Mouse (Mus musculus) embryonic facial prominence, embryonic 13.5 days (tissue): ENCODE measurements around the gene Orai2. TPM values are rescaled to one million over a fixed set of nuclear protein-coding genes. Genes with fewer than 3 reads are reported as not detected.

Source experiments
- ATAC-seq: fragments of 200-750 bp; cut with Nextera tagmentation; 2 replicates; pipeline ENCODE4 v1.8.0; 2017; ENCODE audit warnings: low read depth; ENCODE audit not compliant: insufficient number of reproducible peaks, insufficient read depth, low FRiP score, low TSS enrichment
- H3K27ac ChIP-seq: fragments of 300-500 bp; sonication (generic); 2 replicates; pipeline ENCODE4 v1.5.1; 2015; ENCODE audit warnings: moderate library complexity, mild to moderate bottlenecking, inconsistent platforms
- H3K27me3 ChIP-seq: fragments of 300-500 bp; sonication (generic); 2 replicates; pipeline ENCODE4 v1.6.1; 2015; ENCODE audit warnings: mild to moderate bottlenecking, inconsistent platforms
- H3K36me3 ChIP-seq: fragments of 300-500 bp; sonication (generic); 2 replicates; pipeline ENCODE4 v1.6.1; 2015; ENCODE audit warnings: mild to moderate bottlenecking, inconsistent platforms
- H3K4me1 ChIP-seq: fragments of 300-500 bp; sonication (generic); 2 replicates; pipeline ENCODE4 v1.6.1; 2015; ENCODE audit warnings: inconsistent platforms
- H3K4me2 ChIP-seq: fragments of 300-500 bp; sonication (generic); 2 replicates; pipeline ENCODE4 v1.6.1; 2015; ENCODE audit warnings: moderate library complexity, mild to moderate bottlenecking, inconsistent platforms
- H3K4me3 ChIP-seq: fragments of 300-500 bp; sonication (generic); 2 replicates; pipeline ENCODE4 v1.5.1; 2015; ENCODE audit warnings: mild to moderate bottlenecking, inconsistent platforms
- H3K9ac ChIP-seq: fragments of 300-500 bp; sonication (generic); 2 replicates; pipeline ENCODE4 v1.6.1; 2015; ENCODE audit warnings: mild to moderate bottlenecking, inconsistent platforms
- H3K9me3 ChIP-seq: fragments of 300-500 bp; sonication (generic); 2 replicates; pipeline ENCODE4 v1.6.1; 2016; ENCODE audit warnings: inconsistent platforms
- WGBS: fragments of 180-500 bp; shearing (Covaris S2); methylation state at CpG from one replicate; pipeline ENCODE4 v1.1.7; 2015; ENCODE audit warnings: mixed read lengths; 5-methylcytosine and 5-hydroxymethylcytosine counted together
- polyA plus RNA-seq: library from polyadenylated mRNA; unstranded; fragments of >200 nt; fragmentation: Nextera tagmentation; extraction: Ambion mirVana; gene quantifications from 2 replicates; pipeline ENCODE4 v1.2.1, GENCODE M21; 2015

Gene Orai2
- polyA plus RNA-seq, 1 experiment from 2014 or later: 13.3 TPM

DNA sequence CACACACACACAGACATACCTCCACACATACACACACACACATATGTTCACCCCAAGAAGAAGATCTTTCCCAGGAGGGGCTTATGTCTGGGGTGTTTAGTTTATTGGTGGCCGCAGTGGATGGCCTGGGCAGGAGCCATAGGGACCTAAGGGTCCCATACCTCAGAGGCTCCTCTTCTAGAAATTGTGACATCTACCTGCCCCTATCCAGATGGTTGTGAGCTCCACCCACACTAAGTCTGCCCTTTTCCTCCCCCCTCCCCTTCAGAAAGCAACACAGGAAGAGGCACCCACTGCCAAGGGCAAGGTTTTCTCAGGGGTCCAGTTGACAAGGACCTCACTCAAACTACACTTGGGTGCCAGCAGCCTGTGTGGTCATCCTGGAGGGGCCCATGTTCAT lies 23.6 kb downstream of the Orai2 start:
- H3K4me3 ChIP-seq: no peak overlapping the region
- no peaks in the 10 kb centered on the region for H3K27me3 ChIP-seq
- peaks cover 9% of the 10 kb centered on the region for H3K36me3 ChIP-seq
- H3K9ac ChIP-seq: no peak overlapping the region
- no peaks in the 10 kb centered on the region for H3K4me1 ChIP-seq
- no peak overlapping the region for H3K27ac ChIP-seq
- H3K9me3 ChIP-seq: no peaks in the 10 kb centered on the region; the same call in 1 of the 2 replicates
- no peak overlapping the region for H3K4me2 ChIP-seq
- WGBS: 96% methylated on average over 1 of the region's 1 CpGs
- no peak for ATAC-seq

DNA sequence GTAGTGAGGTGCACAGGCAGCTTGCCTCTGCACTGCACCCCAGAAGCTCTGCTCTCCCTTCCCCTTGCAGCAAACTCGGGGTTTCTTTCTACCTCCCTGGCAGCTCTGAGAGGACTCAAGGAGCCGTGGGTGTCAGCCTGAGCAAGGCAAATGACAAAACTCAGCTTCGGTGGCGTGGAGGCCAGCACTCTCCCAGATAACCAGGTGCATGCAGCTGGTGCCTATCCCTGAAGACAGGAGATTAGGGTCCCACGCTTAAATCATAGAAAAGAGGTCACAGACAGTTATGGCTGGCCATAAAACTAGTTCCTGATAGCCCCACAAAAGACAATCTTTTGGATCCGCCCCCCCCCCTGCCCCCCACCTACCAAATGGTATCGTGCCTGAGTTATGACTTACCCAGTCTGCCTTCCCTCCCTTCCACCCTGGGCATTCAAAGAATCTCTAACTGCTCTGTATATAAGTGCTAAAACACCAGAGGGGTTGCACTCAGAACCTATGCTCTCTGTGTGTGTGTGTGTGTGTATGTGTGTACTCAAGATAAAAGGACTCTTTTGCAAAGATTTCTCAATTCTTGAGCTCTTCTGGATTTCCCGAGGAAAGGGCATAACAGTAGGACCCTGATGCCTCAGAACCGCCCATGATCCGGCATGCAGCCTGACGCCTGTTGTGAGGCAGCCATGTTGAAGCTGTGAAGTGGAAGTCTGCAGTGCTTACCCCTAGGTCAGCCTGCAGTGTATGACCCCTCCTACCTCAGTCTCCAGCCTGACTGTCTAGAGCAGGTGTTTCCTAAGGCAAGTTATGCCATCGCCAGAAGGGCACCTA lies 25.7 kb downstream of the Orai2 start:
- WGBS: 76% methylated on average over 12 of the region's 12 CpGs
- Histone ChIP-seq H3K9ac (no peak overlapping the region), H3K4me1 (no peaks in the 10 kb centered on the region), H3K27ac (no peak overlapping the region), H3K9me3 (no peaks in the 10 kb centered on the region; the same call in 1 of the 2 replicates), H3K36me3 (peaks cover 29% of the 10 kb centered on the region), H3K4me3 (no peak overlapping the region), H3K27me3 (no peaks in the 10 kb centered on the region), H3K4me2 (no peak overlapping the region)
- no peak for ATAC-seq

DNA sequence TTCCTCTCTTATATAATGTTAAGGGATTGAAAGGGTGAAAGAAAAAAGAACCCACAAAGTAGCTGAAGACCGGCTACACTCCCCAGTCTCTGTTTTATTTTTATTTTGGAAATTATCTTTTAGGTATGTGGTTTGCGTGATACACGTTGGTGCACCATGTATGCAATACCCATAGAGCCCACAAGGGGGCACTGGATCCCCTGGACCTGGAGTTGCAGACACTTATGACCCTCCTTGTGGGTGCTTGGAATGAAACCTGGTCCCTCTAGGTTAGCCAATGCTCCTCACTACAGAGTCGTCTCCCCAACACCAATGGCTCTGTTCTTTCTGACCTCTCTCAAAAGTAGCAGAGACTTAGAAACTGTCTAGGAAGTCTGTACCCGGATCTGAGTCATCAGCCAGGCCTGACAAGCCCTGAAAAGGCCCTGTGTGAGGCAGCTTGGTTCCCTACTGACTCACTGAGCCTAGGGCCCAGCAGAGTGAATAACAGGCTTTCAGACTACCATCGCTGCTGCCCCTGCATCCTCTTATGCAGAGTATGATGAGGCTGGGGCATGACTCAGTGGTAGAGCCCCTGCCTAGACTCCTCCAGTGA lies 27.3 kb downstream of the Orai2 start:
- ATAC-seq: no peak
- WGBS: 86% methylated on average over 6 of the region's 6 CpGs
- no peak overlapping the region for H3K4me2 ChIP-seq
- no peaks in the 10 kb centered on the region for H3K4me1 ChIP-seq
- no peak overlapping the region for H3K9ac ChIP-seq
- peaks cover 44% of the 10 kb centered on the region for H3K36me3 ChIP-seq
- H3K27me3 ChIP-seq: no peaks in the 10 kb centered on the region
- H3K9me3 ChIP-seq: no peaks in the 10 kb centered on the region; the same call in 1 of the 2 replicates
- H3K27ac ChIP-seq: no peak overlapping the region
- H3K4me3 ChIP-seq: no peak overlapping the region

DNA sequence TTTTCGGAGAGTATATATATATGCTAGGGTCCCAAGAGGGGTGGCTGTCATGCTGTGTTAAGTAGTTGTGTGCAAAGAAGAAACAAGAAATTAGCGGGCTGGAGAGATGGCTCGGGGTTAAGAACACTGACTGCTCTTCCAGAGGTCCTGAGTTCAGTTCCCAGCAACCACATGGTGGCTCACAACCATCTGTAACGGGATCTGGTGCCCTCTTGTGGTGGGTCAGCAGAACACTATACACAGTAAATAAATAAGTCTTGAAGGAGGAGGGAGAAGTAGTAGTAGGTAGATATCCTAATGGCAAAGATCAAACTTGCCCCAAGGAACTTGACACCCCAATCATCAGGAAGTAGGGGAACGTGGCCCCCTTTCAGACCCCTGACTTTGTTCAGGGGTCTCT lies 27.8 kb downstream of the Orai2 start:
- Histone ChIP-seq H3K27ac (no peak overlapping the region), H3K4me1 (no peaks in the 10 kb centered on the region; the same call in 1 of the 2 replicates), H3K27me3 (no peaks in the 10 kb centered on the region), H3K4me3 (no peak overlapping the region), H3K9ac (no peak overlapping the region), H3K4me2 (no peak overlapping the region), H3K36me3 (peaks cover 49% of the 10 kb centered on the region), H3K9me3 (no peaks in the 10 kb centered on the region; the same call in 1 of the 2 replicates)
- no peak for ATAC-seq
- WGBS: 81% methylated on average over 5 of the region's 5 CpGs

DNA sequence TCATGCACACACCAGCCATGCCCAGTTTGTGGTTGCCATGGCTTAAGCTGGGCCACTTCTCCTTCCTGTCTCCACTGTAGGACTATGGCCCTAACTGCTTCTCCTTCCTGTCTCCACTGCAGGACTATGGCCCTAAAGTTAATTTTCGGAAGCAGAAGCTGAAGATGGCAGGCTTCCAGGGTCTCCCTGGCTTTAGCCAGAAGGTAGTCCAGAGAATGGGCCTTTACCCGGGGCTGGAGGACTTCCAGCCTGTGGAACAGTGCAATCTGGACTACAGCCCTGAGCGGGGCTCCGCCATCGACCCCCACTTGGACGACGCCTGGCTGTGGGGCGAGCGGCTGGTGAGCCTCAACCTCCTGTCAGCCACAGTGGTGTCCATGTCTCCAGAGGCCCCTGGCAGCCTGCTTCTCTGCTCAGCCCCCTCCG lies 30.4 kb downstream of the Orai2 start:
- H3K9me3 ChIP-seq: no peaks in the 10 kb centered on the region; the same call in 1 of the 2 replicates
- peaks cover 14% of the 10 kb centered on the region for H3K4me1 ChIP-seq
- H3K4me2 ChIP-seq: no peak overlapping the region
- no peaks in the 10 kb centered on the region for H3K27me3 ChIP-seq
- no peak overlapping the region for H3K9ac ChIP-seq
- peaks cover 49% of the 10 kb centered on the region for H3K36me3 ChIP-seq
- 94% methylated on average over 10 of the region's 10 CpGs for WGBS
- ATAC-seq: no peak
- H3K4me3 ChIP-seq: no peak overlapping the region
- H3K27ac ChIP-seq: no peak overlapping the region

DNA sequence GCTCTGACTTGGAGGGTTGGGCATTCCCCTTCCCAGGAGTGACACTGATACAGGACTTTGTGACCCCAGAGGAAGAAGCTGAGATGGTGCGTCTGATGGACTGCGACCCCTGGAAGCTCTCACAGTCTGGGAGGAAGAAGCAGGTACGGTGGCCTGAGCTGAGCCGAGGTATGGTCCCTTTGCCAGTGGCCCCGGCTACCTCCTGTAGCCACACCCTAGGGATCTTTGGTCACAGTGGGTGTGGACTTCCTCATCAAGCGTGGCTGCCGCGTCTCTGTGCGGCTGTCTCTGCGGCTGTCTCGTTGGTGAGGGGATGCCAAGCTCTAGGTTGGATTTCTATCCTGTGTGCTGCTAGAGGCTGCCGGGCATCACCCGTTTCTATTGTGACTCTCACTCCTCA lies 31.1 kb downstream of the Orai2 start:
- Histone ChIP-seq H3K27me3 (no peaks in the 10 kb centered on the region), H3K4me1 (peaks cover 21% of the 10 kb centered on the region), H3K36me3 (peaks cover 49% of the 10 kb centered on the region), H3K4me2 (no peak overlapping the region), H3K27ac (no peak overlapping the region), H3K4me3 (no peak overlapping the region), H3K9ac (no peak overlapping the region), H3K9me3 (no peaks in the 10 kb centered on the region; the same call in 1 of the 2 replicates)
- no peak for ATAC-seq
- 96% methylated on average over 13 of the region's 13 CpGs for WGBS

DNA sequence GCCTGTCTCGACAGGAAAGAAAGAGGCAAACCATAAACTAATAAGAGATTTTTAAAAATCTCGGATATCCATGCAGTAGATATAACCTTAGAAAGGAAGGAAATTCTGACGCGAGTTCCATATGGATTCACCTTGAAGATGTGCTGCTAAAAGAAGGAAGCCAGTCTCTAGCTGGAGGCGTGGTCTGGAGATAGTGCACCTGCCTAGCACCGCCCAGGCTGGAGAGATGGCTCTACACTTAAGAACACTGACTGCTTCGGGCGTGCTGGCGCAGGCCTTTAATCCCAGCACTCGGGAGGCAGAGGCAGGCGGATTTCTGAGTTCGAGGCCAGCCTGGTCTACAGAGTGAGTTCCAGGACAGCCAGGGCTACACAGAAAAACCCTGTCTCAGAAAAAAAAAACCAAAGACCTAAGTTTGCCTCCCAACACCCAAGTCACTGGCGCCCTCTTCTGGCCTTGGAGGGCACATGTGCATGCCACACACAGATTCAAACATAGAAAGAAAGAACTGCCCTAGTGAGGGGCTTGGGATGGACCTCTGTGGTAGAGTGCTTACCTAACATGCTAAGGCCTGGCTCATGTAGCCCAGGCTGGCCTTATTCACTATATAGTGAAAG lies 32.7 kb downstream of the Orai2 start:
- H3K36me3 ChIP-seq: peaks cover 60% of the 10 kb centered on the region
- H3K4me2 ChIP-seq: no peak overlapping the region
- 79% methylated on average over 13 of the region's 13 CpGs for WGBS
- ATAC-seq: no peak
- H3K4me1 ChIP-seq: peaks cover 22% of the 10 kb centered on the region
- no peak overlapping the region for H3K9ac ChIP-seq
- no peak overlapping the region for H3K27ac ChIP-seq
- H3K4me3 ChIP-seq: no peak overlapping the region
- no peaks in the 10 kb centered on the region for H3K9me3 ChIP-seq
- H3K27me3 ChIP-seq: no peaks in the 10 kb centered on the region

DNA sequence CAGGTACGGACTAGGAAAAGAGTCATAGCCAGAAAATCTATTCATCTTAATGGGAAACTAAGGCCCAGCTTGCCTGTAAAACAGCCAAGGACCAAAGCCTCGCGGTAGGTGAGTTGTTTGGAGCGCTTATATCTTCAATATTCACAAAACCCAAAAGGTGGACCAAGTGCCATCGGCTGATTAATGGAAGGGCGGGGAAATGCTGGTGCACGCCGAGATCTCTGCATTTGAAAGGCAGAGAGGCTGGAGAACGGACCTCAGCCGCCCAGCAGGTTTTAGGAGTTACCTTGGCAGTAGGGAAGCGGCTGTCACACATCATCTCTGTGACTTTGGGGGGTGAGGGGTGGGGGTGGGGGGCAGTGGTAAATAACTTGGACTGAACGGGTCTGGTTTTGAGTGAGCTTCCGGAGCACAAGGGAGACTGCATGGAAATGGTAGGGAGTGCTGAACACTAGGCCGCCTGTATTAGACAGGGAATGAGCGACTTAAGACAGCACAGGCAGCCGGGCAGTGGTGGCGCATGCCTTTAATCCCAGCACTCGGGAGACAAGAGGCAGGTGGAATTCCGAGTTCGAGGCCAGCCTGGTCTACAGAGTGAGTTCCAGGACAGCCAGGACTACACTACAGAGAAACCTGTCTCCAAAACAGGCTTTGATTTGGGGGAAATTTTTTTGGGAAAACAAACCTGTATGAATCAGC lies 34.1 kb downstream of the Orai2 start:
- Histone ChIP-seq H3K4me3 (peak overlapping the region; percentile 79), H3K4me1 (peaks cover 22% of the 10 kb centered on the region), H3K27me3 (no peaks in the 10 kb centered on the region), H3K27ac (peak overlapping the region; percentile 39), H3K36me3 (peaks cover 60% of the 10 kb centered on the region), H3K9me3 (no peaks in the 10 kb centered on the region), H3K4me2 (peak overlapping the region; percentile 68), H3K9ac (peak overlapping the region; percentile 88)
- ATAC-seq: no peak
- WGBS: 5% methylated on average over 20 of the region's 20 CpGs

DNA sequence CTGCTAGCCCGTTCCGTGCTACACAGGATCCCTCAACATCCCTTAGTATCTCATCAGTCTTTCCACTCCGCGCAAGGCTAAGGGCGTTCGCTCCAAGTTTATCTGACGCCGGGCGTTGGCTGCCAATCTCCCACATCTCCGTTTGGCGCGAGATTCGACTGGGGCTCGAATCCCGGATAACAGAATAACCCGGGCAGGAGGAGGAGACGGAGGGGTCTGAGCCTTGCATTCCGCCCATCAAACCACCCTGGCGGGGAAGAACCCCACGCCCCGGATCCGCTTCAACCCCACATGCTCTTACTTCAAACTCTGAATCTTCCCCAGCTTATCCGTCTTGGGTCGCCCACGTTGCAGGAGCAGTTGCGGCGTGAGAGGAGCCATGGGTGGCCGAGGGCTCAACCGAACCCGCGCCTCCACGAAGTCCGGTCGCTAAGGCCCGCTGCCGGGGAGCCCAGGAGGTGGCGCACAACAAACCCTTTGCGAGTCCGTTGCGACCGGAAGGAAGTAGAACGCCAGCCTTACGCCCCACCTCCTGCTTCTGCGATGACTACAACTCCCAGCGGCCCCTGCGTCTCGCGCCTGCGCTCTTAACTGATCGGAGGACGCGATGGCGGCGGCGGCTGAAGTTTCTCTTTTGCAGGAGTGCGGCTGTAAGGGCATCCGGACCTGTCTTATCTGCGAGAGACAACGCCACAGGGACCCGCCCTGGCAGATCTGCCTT lies 34.8 kb downstream of the Orai2 start, which contains the start of the genes Lrwd1 and Alkbh4:
Gene Lrwd1, minus strand, starts transcription at position 504 of the 721 bp plus-strand sequence.
Gene Alkbh4, plus strand, starts transcription at position 576 of the 721 bp plus-strand sequence.
- Histone ChIP-seq H3K27ac (peak within 1 kb of the TSS; percentile 39), H3K4me3 (peak within 1 kb of the TSS; percentile 79), H3K4me2 (peak within 1 kb of the TSS; percentile 68), H3K4me1 (peaks cover 22% of the 10 kb centered on the region), H3K27me3 (no peaks in the 10 kb centered on the region), H3K9ac (peak within 1 kb of the TSS; percentile 88), H3K36me3 (peaks cover 60% of the 10 kb centered on the region), H3K9me3 (no peaks in the 10 kb centered on the region)
- peak; percentile 86 for ATAC-seq
- under 1% methylated on average over 60 of the region's 60 CpGs for WGBS

DNA sequence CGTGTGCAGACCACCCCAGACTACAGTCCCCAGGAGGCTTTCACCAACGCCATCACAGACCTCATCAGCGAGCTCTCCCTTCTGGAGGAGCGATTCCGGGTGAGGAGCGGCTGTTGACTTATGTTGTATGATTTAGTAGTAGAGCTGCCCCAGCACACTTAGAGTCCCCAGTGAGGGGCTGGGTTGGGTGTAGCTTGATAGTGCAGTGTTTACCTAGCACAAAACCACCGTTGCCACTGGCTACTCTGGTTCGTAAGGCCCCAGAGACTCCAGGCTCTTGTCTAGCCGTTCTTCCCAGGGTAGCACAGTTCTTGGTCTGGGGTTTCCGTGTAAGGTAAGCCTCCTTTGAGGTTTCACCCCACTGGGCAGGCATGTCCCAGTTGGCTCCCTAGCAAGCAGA lies 48.3 kb downstream of the Orai2 start:
- no peaks in the 10 kb centered on the region for H3K27me3 ChIP-seq
- H3K27ac ChIP-seq: no peak overlapping the region
- H3K4me1 ChIP-seq: peaks cover 12% of the 10 kb centered on the region
- 84% methylated on average over 10 of the region's 10 CpGs for WGBS
- no peaks in the 10 kb centered on the region for H3K9me3 ChIP-seq
- peaks cover 78% of the 10 kb centered on the region for H3K36me3 ChIP-seq
- H3K9ac ChIP-seq: no peak overlapping the region
- H3K4me2 ChIP-seq: no peak overlapping the region
- no peak overlapping the region for H3K4me3 ChIP-seq
- no peak for ATAC-seq

DNA sequence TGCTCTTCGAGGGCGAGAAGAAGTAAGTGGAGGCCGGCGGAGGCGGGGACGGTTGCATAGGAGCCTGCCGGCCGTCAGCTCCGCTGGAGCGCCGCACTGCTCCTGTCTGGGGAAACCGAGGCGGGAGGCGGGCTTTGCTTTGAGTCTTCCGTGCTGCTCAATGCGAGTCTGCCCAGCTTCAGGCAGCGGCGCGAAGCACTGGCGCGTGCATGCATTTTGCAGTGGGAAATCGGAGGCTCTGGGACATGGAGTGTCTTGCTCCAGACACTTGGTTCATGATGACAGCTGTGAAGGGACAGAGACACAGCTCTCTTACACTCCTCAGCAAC lies 53.8 kb downstream of the Orai2 start:
- Histone ChIP-seq H3K4me2 (peak overlapping the region; percentile 90), H3K36me3 (peaks cover 27% of the 10 kb centered on the region), H3K9me3 (no peaks in the 10 kb centered on the region), H3K9ac (peak overlapping the region; percentile 93), H3K27me3 (no peaks in the 10 kb centered on the region), H3K4me3 (peak overlapping the region; percentile 96), H3K27ac (peak overlapping the region; percentile 64; the same call in 1 of the 2 replicates), H3K4me1 (peaks cover 21% of the 10 kb centered on the region)
- no peak for ATAC-seq
- WGBS: under 1% methylated on average over 22 of the region's 22 CpGs
